Mouse (Mus musculus) inflammation-experienced regulatory T-cells, adult 6 months (primary cell): ENCODE results near the gene Eme2. TPM values are rescaled to one million over a fixed set of nuclear protein-coding genes. Genes with fewer than 3 reads are reported as not detected.

Experiments used
- ATAC-seq: one replicate; pipeline ENCODE4 v1.8.0; 2017
- polyA plus RNA-seq, 3 experiments: library from polyadenylated mRNA; unstranded; fragments of 100-300 nt; shearing (Covaris generic); gene quantifications; one replicate each; pipeline ENCODE4 v1.2.1; 2017

Eme2 gene
- polyA plus RNA-seq, 3 experiments from 2014 or later: 16.4 to 26.2 (median 26.1) TPM

DNA sequence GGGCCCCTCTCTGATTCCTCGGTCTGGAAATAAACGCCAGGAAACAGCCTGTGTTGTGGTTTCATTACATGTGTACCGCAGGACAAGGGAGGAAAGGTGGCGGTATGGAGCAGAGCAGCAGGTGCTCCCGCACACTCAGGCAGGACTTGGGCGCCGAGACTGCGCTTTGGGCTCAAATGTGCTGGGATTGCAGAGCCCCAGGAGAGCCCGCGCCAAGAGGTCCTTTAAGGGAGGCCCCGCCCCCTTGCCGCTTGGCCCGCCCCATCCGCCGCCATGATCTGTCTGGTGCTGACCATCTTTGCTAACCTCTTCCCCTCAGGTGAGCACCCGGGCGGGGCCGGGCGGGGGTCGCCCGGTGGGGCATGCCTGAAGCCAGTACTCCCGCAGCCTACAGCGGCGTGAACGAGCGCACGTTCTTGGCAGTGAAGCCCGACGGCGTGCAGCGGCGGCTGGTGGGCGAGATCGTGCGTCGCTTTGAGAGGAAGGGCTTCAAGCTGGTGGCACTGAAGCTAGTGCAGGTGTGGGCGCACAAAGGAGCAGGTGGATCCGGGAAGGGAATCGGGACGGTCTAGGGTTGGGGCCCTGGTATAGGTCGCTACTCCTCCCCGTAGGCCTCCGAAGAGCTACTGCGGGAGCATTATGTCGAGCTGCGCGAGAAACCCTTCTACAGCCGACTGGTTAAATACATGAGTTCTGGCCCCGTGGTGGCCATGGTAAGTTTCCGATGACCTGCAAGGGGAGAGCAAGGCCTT lies 1.5 kb upstream of the Eme2 start, which contains the start of gene Nme3:
Gene Nme3, plus strand, starts transcription at position 260 of the 752 bp plus-strand sequence.
- ATAC-seq: peak; percentile 35

DNA sequence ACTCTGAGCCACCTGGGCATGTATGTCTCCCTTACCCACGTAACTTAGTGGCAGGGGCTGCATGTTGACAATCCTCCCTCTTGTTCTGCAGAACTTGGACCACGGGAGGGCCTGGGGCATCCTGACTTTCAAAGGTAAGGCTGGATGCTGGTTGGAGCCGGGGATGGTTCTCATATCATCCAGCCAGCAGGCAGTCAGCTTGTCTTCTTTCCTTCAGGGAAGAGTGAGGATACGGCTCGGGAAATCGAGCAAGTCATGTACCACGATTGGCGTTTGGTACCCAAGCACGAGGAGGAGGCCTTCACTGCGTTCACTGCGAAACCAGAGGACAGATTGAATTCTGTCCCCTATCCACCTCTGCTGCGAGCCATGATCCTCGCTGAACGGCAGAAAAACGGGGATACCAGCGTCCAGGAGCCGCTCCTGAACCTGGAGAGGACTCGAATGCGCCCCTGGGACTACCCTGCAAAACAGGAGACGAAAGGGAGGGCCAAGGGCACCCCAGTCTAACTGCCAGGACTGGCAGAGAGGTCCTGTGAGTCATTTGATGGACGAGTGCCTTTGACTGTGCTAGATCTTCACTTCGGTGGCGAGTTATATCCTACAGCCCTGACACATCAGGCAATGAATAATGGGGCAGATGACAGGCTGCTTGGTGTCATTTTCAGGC lies 819 bp upstream of the Eme2 start:
- no peak for ATAC-seq

DNA sequence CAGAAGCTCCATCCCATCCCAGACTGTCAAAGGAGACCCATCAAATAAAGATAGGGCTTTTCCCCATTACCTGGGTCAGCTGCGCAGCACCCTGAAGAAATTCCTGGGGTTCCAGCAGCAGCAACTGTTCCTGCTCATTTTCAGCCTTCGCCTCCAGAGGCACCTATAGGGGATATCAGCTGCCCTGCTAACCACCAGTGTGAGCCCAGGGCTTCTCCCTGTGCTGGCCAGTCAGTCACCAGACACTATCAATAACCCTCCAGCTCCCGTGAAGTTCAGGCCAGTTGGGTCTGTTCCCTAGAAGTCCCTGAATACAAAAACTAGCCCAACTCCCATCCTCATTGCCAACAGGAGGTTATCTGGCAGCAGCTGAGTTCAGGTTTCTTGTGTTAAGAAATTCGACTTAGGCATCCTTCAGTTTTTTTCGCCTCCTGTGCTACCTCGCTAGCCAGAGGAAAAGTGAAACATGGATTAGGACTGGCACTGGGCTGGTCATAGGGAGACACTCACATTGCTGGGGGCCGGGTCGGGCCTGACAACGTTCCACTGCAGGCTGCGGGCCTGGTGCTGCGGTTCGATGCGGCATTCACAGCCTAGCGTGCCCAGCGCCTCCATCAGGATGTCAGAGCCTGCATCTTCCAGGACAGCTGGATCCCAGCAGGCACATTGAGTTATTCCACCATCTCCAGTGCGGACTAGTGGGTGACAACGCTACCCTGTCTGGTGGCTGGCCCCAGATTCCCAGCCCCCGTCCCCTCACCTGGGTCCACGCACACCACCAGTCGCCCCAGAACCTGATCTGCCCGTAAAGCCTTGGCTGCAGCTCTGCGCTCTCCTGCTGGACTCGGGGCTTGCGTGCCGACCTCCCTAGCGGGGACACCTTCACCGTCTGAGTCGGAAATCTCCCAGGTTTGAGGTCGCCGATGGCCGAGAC lies 559 bp downstream of the Eme2 start:
- ATAC-seq: no peak

DNA sequence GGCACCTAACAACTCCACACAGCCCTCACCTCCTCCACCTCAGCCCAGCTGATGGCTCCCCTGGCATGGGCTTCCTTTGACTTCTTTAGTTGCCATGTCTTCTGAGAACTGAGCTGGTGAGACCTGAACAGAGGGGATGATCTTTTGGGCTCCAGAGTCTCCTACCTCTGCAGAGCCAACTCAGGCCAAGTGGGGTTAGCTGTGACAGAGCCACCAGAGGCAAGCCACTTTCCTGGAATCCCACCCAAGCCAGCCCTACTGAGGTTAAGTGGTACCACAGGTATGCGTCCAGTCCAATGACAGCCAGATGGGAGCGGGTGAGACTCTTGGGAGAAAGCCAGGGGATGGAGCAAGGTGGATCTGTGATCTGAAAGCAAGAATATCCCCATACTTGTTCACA lies 1.6 kb downstream of the Eme2 start:
- no peak for ATAC-seq

DNA sequence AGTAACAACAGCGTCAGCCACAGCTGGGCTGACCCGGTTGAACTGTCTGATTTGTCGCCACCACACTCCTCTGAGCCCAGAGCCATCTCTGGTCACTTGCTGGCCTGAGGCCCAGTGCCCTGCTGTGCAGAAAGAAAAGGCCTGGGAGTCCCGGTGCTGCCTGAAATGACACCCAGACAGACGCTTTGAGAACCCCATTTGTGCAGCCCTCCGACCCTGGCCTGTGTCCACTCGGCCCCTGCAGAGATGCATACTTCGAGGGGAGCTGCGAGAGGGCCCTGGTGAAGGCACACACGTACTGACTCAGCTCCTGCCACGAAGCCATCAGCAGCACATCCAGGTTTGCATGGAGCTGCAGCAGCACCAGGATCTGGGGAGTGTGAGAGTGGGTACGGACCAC lies 2.1 kb downstream of the Eme2 start:
- no peak for ATAC-seq

DNA sequence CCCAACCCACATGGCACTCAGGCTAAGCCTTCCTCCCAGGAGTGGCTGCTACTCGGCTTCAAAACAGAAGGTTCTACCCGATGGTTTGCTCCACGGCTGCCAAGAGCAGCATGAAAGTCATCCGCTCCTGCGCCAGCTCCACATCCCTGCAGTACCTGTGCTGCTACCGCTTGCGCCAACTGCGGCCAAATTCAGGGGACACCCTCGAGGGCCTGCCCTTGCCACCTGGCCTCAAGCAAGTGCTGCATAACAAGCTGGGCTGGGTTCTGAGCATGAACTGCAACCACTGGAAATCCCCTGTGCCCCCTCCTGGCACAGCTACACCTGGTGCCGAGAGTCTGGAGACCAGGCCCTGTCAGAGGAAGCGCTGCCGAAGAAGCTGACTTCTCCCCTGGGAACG lies 3.6 kb downstream of the Eme2 start:
- ATAC-seq: no peak

DNA sequence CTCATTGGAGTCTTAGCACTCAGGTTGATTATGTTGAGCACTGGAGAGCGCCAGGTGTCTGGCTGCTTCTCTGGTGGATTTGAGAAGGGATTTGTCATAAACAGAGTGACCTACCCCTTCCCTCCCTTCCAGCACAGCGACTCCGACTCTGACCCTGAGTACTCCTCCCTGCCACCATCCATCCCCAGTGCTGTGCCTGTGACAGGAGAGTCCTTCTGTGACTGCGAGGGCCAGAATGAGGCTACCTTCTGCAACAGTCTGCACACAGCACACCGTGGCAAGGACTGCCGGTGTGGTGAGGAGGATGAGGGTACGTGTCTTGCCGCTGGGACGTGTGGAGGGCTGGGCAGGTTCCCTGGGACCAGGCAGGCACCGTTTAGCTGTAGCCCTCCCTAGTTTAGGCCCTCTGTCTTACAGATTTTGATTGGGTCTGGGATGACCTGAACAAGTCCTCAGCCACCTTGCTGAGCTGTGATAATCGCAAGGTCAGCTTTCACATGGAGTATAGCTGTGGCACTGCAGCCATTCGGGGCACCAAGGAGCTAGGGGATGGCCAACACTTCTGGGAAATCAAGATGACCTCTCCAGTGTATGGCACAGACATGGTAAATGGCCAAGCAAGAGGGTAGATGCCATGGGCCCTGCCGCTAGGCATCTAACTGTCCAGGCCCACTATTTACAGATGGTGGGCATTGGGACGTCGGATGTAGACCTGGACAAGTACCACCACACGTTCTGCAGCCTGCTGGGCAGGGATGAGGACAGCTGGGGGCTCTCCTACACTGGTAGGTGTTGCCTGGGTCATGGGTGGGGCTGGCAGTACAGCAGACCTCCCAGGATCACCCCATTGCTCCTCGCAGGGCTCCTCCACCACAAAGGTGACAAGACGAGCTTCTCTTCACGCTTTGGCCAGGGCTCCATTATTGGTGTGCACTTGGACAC lies 4.5 kb downstream of the Eme2 start:
- ATAC-seq: no peak

DNA sequence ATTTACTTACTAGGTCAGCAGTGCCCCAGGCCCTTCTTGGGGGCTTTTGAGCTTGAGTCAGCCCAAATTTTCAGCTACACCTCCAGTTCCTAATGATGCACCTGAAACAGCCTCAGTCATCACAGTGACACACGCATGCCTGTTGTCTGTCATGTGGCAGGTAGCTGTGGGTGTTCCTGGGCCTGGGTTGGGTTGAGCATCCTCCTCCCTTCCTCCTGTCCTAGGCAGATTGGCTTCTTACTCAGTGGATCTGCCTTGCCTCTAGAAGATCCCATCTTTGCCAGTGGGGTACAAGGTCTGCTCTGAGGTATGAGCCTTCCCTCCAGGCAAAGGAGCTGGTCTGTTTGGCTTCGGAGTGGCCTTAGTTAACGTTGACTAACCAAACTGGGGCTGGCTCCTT lies 6.0 kb downstream of the Eme2 start:
- no peak for ATAC-seq

DNA sequence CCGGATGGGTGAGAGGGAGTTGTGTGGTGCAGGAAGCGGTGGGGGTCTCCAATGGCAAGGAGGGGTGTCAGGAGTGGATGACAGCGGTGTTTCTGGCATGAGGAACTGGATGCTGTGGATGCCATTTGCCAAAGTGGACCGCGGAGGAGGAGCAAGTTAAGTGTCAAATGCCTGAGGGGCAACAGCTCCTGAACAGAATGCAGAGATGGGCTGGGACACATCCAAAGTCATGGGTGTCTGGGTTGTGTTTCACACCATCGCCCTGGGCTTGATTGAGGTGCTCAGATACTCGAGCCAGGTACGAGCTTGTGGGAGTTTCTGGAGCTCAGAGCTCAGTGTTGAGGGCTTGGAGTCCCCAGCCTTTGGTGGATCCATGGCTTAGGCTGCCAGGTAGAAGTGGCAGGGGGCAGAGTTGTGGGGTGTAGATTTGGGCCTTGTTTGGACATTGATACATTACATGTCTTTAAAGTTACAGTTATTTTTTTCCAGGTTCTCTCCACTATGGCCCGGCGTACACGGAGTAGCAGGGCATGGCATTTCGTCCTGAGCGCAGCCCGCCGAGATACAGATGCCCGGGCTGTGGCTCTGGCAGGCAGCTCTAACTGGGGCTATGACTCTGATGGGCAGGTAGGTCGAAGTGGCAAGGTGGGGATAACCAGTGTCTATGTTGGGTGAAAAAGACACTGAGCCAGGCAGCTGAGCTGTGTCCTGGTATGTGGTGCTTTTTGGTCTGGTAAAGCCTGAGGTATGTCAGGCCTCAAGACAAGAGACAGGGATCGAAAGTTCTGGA lies 7.4 kb downstream of the Eme2 start:
- peak; percentile 25 for ATAC-seq

DNA sequence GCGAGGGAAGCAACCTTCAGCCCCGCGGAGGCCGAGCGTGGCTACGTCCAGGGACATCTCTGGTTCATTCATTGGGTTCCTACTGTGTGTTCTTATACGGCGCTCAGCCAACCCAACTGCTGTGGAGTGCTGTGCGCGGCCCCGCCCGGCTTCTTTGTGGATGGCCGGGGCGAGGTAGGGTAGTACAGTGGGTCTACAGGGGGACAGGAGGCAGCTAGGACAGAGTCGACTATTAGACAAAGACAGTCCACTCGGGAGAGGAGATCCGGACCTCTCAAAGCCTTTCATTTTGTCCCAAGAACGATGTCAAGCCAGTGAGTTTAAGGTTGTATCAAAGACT lies 8.0 kb downstream of the Eme2 start:
- ATAC-seq: peak; percentile 7

DNA sequence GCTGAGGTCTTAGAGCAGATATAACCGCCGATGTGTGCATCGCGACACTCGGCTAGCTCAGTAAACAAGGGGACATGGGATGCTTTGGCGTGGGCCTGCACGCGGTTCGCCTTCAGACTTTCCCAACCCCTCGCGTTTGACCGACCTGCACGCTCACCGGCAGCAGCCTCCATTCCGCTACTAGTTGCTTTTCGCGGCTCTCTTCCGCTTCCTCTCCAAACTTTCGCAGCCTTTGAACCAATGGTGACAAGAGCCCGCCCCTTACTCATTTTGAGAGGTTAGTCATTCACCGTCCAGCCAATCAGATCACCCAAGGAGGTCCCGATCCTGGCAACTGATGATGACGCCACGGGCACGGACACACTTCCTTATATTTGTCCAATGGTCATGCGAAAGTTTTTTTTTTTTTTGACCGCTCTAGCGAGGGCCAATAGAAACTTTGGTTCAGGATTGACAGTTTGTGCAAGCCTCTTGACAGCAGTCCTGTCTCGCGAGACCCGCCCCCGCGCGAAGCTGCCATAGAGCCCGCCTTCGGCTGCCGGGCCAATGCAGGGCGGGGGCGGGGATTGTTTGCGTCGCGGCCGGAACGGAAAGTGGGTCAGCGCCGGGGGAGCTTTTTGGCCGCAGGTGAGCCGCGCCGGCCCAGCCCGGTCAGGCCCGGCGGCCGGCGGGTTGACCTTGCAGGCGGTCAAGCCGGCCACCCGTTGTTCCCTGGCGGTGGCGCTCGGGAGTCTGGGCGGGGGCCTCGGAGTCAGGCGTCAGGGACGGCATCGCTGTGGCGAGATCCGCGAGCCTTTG lies 8.6 kb downstream of the Eme2 start, which contains the start of the genes Nubp2 and Spsb3:
Gene Nubp2, minus strand, starts transcription at position 216 of the 798 bp plus-strand sequence.
Gene Spsb3, plus strand, starts transcription at position 510 of the 798 bp plus-strand sequence.
- peak; percentile 95 for ATAC-seq

DNA sequence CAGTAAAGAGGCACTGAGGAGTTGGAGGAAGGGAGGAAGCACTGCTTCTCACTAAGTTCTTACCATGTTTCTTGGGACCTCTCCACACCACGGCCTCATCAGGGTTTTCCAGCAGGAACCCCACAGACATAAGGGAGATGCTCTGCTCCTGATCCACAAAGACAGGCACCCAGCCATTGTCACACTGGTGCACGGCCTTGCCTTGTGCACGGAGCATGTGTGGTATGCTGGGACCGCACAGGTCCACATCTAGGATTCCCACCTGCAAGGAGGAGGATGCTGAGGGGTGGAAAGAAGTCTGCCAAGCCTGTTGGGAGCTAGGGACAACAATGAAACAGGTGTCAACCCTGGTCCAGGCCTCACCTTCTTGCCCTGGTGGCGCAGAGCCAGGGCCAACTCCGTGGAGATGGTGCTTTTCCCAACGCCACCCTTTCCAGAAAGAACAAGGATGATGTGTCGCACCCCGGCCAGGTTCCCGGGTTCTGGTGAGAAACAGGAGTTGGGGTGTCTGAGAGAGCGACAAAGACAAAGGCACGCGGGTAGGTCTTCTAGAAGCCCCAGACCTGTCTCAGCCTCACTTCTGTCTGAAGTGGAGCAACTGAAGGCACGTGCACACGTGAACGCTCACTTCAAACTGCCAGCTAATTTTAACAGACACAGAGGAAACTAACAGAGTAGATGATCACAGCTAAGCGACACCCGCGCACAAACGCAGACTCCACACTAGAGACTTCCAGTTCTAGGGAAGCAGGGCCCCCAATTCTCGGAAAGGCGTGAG lies 9.3 kb downstream of the Eme2 start:
- ATAC-seq: no peak

DNA sequence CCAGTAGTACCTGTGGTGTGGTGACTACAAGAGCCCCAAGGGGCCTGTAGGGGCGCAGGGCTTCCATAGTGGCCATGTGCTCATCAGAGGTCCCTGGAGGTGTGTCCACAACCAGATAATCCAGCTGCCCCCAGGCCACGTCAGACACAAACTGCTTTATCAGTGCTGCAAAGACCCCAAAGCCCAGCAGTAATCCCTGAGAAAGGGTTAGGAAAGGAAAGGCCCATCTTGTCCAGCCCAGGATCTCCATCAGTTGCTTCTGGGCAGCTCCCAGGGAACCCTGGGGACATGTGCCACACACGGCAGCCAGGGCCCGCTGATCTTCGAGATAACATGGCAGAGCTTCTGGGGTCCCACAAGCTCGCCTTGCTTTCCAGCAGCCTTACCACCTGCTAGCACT lies 10.5 kb downstream of the Eme2 start:
- no peak for ATAC-seq

DNA sequence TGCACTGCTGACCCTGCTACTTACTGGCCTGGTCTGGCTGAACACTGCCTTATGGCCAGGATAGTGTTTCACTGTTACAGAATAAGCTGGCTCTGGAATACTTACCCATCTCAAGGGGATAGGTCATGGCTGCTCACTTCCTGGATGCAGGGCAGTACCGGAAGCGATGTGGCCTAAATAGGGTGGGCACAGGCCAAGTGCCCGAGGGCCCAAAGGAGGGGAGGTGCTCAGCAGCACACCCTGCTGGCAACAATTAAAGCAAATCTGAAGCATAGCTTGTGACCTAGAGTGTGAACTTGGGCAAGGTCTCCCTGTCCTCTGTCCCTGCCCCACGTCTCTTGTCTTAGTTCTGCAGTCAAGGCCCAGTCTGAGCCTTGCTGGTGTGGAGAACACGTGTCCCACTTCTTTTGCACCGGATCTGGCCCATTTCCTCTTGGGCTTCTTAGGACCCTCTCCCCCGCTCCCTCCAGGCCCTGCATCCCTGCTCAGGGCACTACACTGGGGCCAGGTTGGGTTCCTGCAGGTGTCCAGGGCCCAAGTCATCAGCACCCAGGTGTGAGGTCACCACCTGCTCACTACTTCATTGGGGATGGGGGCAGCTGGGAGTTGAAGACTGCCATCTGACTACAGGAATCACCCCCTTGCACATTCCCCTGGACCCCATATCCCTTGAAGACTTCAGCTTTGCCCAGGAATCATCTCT lies 13.0 kb downstream of the Eme2 start:
- no peak for ATAC-seq

DNA sequence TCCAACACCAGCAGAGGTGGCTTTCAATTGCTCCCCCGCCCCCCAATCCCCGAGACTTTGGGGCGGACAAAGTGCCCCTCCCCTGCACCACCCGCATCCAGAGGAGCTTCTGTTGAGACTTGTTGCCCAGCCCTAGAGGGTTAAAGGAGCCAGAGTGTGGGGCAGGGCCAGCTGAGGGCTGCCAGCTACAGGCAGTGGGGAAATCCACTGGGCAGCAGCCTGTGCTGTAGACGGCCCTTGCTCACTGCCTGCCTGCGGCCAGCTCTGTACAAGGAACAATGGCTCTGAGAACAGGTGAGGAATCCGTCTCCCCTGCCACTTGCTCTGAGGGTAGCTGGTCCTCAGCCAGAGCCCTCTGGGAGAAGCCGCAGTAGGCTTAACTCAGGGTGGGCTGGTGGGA lies 16.4 kb downstream of the Eme2 start:
- ATAC-seq: no peak

DNA sequence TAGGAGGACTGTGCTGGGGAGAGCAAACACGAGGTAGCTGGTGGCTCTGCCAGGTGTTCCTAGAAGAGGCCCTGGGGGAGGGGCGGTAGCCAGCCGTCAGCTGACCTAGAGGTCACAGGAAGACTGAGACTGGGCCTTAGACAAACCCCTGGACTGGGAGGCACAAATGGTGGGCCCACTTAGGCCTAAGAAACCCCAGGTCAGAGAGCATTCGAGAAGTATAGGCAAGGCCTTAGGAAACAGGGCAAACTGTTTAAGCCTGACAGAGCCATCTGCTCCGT lies 16.8 kb downstream of the Eme2 start:
- no peak for ATAC-seq

DNA sequence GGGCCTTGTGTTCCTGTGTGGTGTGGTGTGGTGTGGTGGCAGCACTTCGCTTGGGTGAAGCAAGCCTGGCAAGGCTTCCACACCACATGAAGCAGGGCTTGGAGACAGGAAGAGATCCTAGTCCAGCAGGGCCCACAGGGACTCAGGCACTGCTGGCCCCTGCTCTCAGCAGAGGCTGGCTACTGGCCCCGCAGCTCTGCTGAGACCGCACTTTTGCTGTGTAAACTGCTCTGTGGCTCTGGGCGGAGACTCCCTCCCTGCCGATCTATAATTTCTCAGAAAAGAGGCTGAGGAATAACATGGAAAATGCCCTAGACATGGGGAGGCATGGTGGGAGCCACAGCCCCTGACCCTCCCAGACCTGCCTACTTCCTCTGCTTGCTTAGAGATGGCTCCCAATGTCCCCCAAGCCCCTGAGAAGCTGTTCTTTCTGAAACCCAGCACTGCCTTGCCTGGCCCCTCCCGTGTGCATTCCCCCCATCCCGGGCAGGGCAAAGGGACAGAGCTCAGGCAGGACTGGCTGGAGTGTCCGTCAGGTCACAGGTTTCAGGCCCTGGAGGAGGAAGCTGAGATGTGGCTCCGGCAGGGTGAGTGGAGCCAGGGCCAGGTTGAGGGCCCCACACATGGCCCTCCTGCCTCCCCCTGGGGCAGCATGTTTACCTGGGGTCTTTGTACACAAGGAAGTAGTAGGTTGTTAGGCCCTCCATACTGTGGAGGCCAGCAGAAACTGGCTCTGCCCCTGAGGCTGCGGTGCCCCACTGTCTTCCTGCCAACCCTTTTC lies 17.4 kb downstream of the Eme2 start:
- ATAC-seq: no peak

DNA sequence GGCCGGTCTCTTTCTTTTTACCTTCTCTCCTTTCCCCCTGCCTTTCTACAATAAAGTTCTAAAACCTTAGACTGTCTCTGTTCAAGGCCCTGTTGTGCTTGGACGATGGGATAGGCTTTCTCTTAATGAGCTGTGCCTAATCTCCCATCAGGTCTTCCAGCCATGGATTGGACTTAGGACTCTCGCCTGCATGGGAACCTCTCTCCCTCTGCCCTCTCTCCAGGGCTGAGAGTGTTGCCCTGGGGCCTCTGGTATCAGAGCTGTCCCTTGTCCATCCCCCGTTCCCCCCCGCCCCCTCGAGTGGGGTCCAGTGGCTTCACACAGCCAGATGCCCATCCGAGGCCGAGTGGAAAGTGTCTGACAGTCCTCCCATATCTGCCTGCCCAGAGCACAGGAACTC lies 19.9 kb downstream of the Eme2 start:
- ATAC-seq: no peak
